Mouse (Mus musculus) lung, postnatal 0 days (tissue): ENCODE results near the gene Gm10639. TPM values are rescaled to one million over a fixed set of nuclear protein-coding genes. Genes with fewer than 3 reads are reported as not detected.
A peak's percentile ranks its signal among the peaks of the same experiment; 100 is the strongest.
"Not testable (repeated sequence)": the region's sequence is repeated elsewhere in the genome, so short reads cannot be mapped to it uniquely, and the experiment has no call there.

Experiments used
- ATAC-seq: fragments of 200-750 bp; cut with Nextera tagmentation; 2 replicates; pipeline ENCODE4 v1.8.0; 2017; ENCODE audit warnings: moderate library complexity
- DNase-seq: peaks from one replicate; pipeline ENCODE4 v3.0.0-alpha.2; 2016; ENCODE audit warnings: low spot score
- H3K27ac ChIP-seq: fragments of 300-500 bp; sonication (generic); 2 replicates; pipeline ENCODE4 v1.5.1; 2014; ENCODE audit warnings: antibody characterized with exemption, mild to moderate bottlenecking, low read length, mixed read lengths
- H3K27me3 ChIP-seq: fragments of 300-500 bp; sonication (generic); replicated peaks from 2 replicates; pipeline ENCODE4 v1.6.1; 2014; ENCODE audit warnings: low read length, mixed read lengths; ENCODE audit not compliant: insufficient read depth
- H3K36me3 ChIP-seq: fragments of 300-500 bp; sonication (generic); 2 replicates; pipeline ENCODE4 v1.6.1; 2014; ENCODE audit warnings: low read length, mixed read lengths; ENCODE audit not compliant: insufficient read depth
- H3K4me1 ChIP-seq: fragments of 300-500 bp; sonication (generic); 2 replicates; pipeline ENCODE4 v1.6.1; 2014; ENCODE audit warnings: antibody characterized with exemption, low read depth, low read length, mixed read lengths; ENCODE audit not compliant: insufficient read depth
- H3K4me2 ChIP-seq: fragments of 300-500 bp; sonication (generic); replicated peaks from 2 replicates; pipeline ENCODE4 v1.6.1; 2014; ENCODE audit warnings: low read depth, mild to moderate bottlenecking, low read length, moderate library complexity, mixed read lengths
- H3K4me3 ChIP-seq: fragments of 300-500 bp; sonication (generic); 2 replicates; pipeline ENCODE4 v1.5.1; 2014; ENCODE audit warnings: low read depth, low read length
- H3K9ac ChIP-seq: fragments of 300-500 bp; sonication (generic); replicated peaks from 2 replicates; pipeline ENCODE4 v1.6.1; 2014; ENCODE audit warnings: low read depth, mild to moderate bottlenecking
- H3K9me3 ChIP-seq: fragments of 300-500 bp; sonication (generic); 2 replicates; pipeline ENCODE4 v1.6.1; 2016; ENCODE audit warnings: low read length, mixed read lengths
- CTCF ChIP-seq: IDR thresholded peaks from 2 replicates; pipeline ENCODE4 v1.5.1; 2016; ENCODE audit warnings: antibody characterized with exemption, mild to moderate bottlenecking
- WGBS: fragments of 180-500 bp; shearing (Covaris S2); extraction: QIAGEN DNeasy Blood & Tissue Kit; methylation state at CpG from one replicate; pipeline ENCODE4 v1.1.7; 2014; 5-methylcytosine and 5-hydroxymethylcytosine counted together
- polyA plus RNA-seq: library from polyadenylated mRNA; unstranded; fragments of >200 nt; fragmentation: Nextera tagmentation; extraction: Ambion mirVana; gene quantifications from 2 replicates; pipeline ENCODE4 v1.2.1, GENCODE M21; 2015

Gene Gm10639
- polyA plus RNA-seq: 0.29 and 0.68 TPM in 2 replicates

GRCm38 (mm10) chr9:78289723-78290122 lies at the start of gene Gm10639:
Gene Gm10639, plus strand, starts transcription at chr9:78289923.
- ATAC-seq (peak; percentile 79), DNase-seq (peak; percentile 13)
- not testable (repeated sequence) for H3K4me2 ChIP-seq, H3K27ac ChIP-seq, H3K4me3 ChIP-seq, H3K9ac ChIP-seq, H3K27me3 ChIP-seq, H3K36me3 ChIP-seq, H3K4me1 ChIP-seq, H3K9me3 ChIP-seq
- 67% methylated on average over 3 of the region's 3 CpGs for WGBS

- H3K4me3 ChIP-seq, H3K9me3 ChIP-seq, H3K9ac ChIP-seq, H3K27me3 ChIP-seq, H3K4me1 ChIP-seq, H3K27ac ChIP-seq, ATAC-seq, DNase-seq, H3K36me3 ChIP-seq, H3K4me2 ChIP-seq: not testable (repeated sequence)
- WGBS: 59% methylated on average over 4 of the region's 4 CpGs
These were observed 33.8 kb upstream of the Gm10639 start for GRCm38 (mm10) chr9:78255683-78256470.

- 63% methylated on average over 1 of the region's 3 CpGs for WGBS
- not testable (repeated sequence) for H3K4me3 ChIP-seq, H3K4me1 ChIP-seq, H3K27ac ChIP-seq, H3K9ac ChIP-seq, H3K36me3 ChIP-seq, ATAC-seq, H3K9me3 ChIP-seq, H3K4me2 ChIP-seq, DNase-seq, H3K27me3 ChIP-seq
These were observed 32.8 kb upstream of the Gm10639 start, which contains the start of gene Gm3776 for GRCm38 (mm10) chr9:78256914-78257313. Gene Gm3776, plus strand, starts transcription at chr9:78257129.

- H3K27me3 ChIP-seq, DNase-seq, H3K4me3 ChIP-seq, H3K36me3 ChIP-seq, H3K4me1 ChIP-seq, H3K9me3 ChIP-seq, H3K9ac ChIP-seq, H3K4me2 ChIP-seq, H3K27ac ChIP-seq: not testable (repeated sequence)
- WGBS: 0% methylated on average over 1 of the region's 6 CpGs
- TF ChIP-seq CTCF: peak; percentile 47
- peak; percentile 41; the same call in 1 of the 2 replicates for ATAC-seq
These were observed 30.0 kb upstream of the Gm10639 start for GRCm38 (mm10) chr9:78259688-78260087.

GRCm38 (mm10) chr9:78270945-78271344 lies 18.8 kb upstream of the Gm10639 start:
- not testable (repeated sequence) for H3K4me1 ChIP-seq, H3K36me3 ChIP-seq, H3K27ac ChIP-seq, H3K27me3 ChIP-seq, H3K4me3 ChIP-seq, DNase-seq, H3K9me3 ChIP-seq, H3K4me2 ChIP-seq, H3K9ac ChIP-seq, ATAC-seq
- WGBS: 75% methylated on average over 3 of the region's 3 CpGs

- 57% methylated on average over 4 of the region's 4 CpGs for WGBS
- not testable (repeated sequence) for H3K27ac ChIP-seq, H3K4me1 ChIP-seq, H3K9ac ChIP-seq, H3K27me3 ChIP-seq, H3K36me3 ChIP-seq, H3K9me3 ChIP-seq, H3K4me2 ChIP-seq, H3K4me3 ChIP-seq
- peak; percentile 53; the same call in 1 of the 2 replicates for ATAC-seq
- DNase-seq: peak; percentile 23
These were observed 7.6 kb upstream of the Gm10639 start for GRCm38 (mm10) chr9:78282002-78282711.

- H3K36me3 ChIP-seq, H3K4me2 ChIP-seq, H3K27ac ChIP-seq, DNase-seq, H3K9ac ChIP-seq, H3K9me3 ChIP-seq, H3K4me3 ChIP-seq, H3K4me1 ChIP-seq, H3K27me3 ChIP-seq, ATAC-seq: not testable (repeated sequence)
- WGBS: 22% methylated on average over 1 of the region's 1 CpGs
These were observed 660 bp upstream of the Gm10639 start for GRCm38 (mm10) chr9:78289063-78289462.

- 54% methylated on average over 8 of the region's 8 CpGs for WGBS
- H3K9ac ChIP-seq, H3K4me2 ChIP-seq, H3K4me1 ChIP-seq, DNase-seq, H3K4me3 ChIP-seq, H3K27ac ChIP-seq, H3K27me3 ChIP-seq, H3K9me3 ChIP-seq, ATAC-seq, H3K36me3 ChIP-seq: not testable (repeated sequence)
These were observed 2.7 kb downstream of the Gm10639 start for GRCm38 (mm10) chr9:78292462-78292861.

- ATAC-seq, H3K4me1 ChIP-seq, H3K36me3 ChIP-seq, H3K9ac ChIP-seq, H3K27ac ChIP-seq, DNase-seq, H3K4me3 ChIP-seq, H3K4me2 ChIP-seq, H3K9me3 ChIP-seq, H3K27me3 ChIP-seq: not testable (repeated sequence)
- 56% methylated on average over 1 of the region's 1 CpGs for WGBS
These were observed 4.0 kb downstream of the Gm10639 start for GRCm38 (mm10) chr9:78293683-78294082.
